Mouse (Mus musculus): ENCODE measurements around the gene Tsga10. TPM values are rescaled to one million over a fixed set of nuclear protein-coding genes. Genes with fewer than 3 reads are reported as not detected.
A peak's percentile ranks its signal among the peaks of the same experiment; 100 is the strongest.

Gene Tsga10
- polyA plus RNA-seq, 1 experiment from 2014 or later = 13.8 TPM

DNA sequence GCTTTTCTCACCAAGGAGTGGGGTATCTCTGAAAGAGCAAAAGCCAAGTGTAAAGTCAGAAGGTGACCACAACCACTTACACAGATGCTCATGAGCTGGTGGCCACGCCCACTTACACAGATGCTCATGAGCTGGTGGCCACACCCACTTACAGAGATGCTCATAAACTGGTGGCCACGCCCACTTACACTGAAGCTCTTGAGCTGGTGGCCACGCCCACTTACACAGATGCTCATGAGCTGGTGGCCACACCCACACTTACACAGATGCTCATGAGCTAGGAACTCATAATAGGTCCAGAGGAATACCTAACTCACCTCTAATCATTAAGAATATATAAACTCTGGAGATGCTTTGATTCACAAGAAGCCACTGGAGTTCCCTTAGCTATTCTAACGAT, 18.2 kb upstream of the Tsga10 start:
- no peak for ATAC-seq
- no peak overlapping the region for H3K4me3 ChIP-seq (ENCODE audit: low read depth, low read length)
- WGBS = 78% methylated on average over 4 of the region's 4 CpGs
- H3K27me3 ChIP-seq (replicated peaks; ENCODE audit: control insufficient read depth, insufficient read depth, low read length) = no peaks in the 10 kb centered on the region
- no peak overlapping the region for H3K4me2 ChIP-seq (ENCODE audit: low read length)
- peaks cover 23% of the 10 kb centered on the region for H3K36me3 ChIP-seq (ENCODE audit: control insufficient read depth, insufficient read depth, low read length)
- no peak for DNase-seq (ENCODE audit: low spot score)
- H3K27ac ChIP-seq (ENCODE audit: low read depth, low read length) = no peak overlapping the region
- no peaks in the 10 kb centered on the region for H3K9me3 ChIP-seq (replicated peaks; ENCODE audit: control insufficient read depth, low read length)
- H3K4me1 ChIP-seq (ENCODE audit: control insufficient read depth, insufficient read depth, low read length) = peaks cover 2% of the 10 kb centered on the region
- H3K9ac ChIP-seq (ENCODE audit: low read length) = no peak overlapping the region

DNA sequence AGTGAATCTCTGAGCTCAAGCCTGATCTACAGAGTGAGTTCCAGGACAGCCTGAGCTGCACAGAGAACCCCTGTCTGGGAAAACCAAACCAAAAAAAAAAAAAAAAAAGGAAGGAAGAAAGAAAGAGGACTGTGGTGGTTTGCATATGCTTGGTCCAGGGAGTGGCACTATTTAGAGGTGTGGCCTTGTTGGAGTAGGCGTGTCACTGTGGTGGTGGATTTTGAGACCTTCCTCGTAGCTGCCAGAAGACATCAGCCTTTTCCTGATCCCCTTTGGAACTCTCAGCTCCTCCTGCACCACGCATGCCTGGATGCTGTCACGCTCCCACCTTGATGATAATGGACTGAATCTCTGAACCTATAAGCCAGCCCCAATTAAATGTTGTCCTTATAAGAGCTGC, 17.2 kb upstream of the Tsga10 start:
- no peak for DNase-seq (ENCODE audit: low spot score)

DNA sequence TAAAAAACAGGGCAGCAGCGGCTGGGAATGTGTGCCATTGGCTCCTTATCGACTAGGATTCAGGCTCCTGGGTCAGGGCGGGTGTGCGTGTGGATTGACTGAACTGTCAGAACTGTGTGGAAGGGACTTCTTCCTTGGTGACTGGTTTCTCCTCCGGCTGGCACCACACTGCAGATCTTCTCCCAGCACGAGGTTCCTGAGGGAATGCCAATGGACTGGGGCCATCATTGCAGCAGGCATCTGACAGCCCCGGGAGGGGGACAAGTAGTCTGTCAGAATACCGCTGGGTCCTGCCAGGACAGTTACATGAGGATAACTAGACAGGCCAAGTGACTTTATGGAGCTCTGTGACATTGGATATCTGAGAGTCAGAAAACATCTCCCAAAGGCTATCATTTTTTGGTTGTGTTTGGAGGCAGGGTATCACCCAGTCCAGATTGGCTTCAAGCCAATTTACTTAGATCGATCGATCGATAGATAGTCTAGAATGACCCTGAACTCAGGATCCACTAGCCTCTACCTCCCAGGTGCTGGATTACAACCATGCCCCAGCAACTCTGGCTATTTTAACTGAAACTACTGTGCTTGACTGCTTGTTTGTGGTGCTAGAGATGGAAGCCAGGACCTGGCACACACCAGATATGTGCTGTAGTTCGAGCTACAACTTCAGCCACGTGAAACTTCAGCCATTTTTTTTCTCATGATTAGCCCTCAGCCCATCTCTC, 11.7 kb upstream of the Tsga10 start:
- H3K4me3 ChIP-seq (ENCODE audit: low read depth, low read length) = no peak overlapping the region
- ATAC-seq = no peak
- no peak overlapping the region for H3K27ac ChIP-seq (ENCODE audit: low read depth, low read length)
- H3K4me1 ChIP-seq (ENCODE audit: control insufficient read depth, insufficient read depth, low read length) = no peaks in the 10 kb centered on the region
- no peak overlapping the region for H3K4me2 ChIP-seq (ENCODE audit: low read length)
- 94% methylated on average over 13 of the region's 13 CpGs for WGBS
- H3K36me3 ChIP-seq (ENCODE audit: control insufficient read depth, insufficient read depth, low read length) = peaks cover 53% of the 10 kb centered on the region
- no peak for DNase-seq (ENCODE audit: low spot score)
- 0 out of 2 replicates have a peak, but pooled peaks cover 3% of the 10 kb centered on the region for H3K9me3 ChIP-seq (replicated peaks; ENCODE audit: control insufficient read depth, low read length)
- no peaks in the 10 kb centered on the region for H3K27me3 ChIP-seq (replicated peaks; ENCODE audit: control insufficient read depth, insufficient read depth, low read length)
- no peak overlapping the region for H3K9ac ChIP-seq (ENCODE audit: low read length)

More for the DNA sequence above, 17.2 kb upstream of the Tsga10 start:
- Histone ChIP-seq H3K9ac (ENCODE audit: low read length) (no peak overlapping the region), H3K4me2 (ENCODE audit: low read length) (no peak overlapping the region), H3K4me1 (ENCODE audit: control insufficient read depth, insufficient read depth, low read length) (no peaks in the 10 kb centered on the region), H3K36me3 (ENCODE audit: control insufficient read depth, insufficient read depth, low read length) (peaks cover 33% of the 10 kb centered on the region), H3K4me3 (ENCODE audit: low read depth, low read length) (no peak overlapping the region), H3K27me3 (replicated peaks; ENCODE audit: control insufficient read depth, insufficient read depth, low read length) (no peaks in the 10 kb centered on the region), H3K9me3 (replicated peaks; ENCODE audit: control insufficient read depth, low read length) (no peaks in the 10 kb centered on the region), H3K27ac (ENCODE audit: low read depth, low read length) (no peak overlapping the region)
- 90% methylated on average over 4 of the region's 4 CpGs for WGBS
- ATAC-seq = no peak

DNA sequence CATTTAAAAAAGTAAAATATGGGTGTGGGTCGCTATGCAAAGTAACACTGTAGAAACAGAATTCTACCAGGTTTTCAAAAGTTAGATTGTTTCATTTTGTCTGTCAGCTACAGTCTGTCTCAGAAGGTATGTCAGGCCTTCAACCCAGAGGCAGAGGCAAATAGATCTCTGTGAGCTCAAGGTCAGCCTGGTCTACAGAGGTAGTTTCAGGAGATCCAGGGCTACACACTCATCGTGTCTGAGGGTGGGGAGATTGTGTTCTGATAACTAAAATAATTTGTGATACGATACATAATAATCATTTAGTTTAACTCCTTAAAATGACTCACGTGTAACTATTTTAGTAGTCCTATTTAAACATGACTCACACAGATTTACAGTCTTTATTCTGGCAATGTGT, 6.9 kb upstream of the Tsga10 start:
- Histone ChIP-seq H3K36me3 (ENCODE audit: control insufficient read depth, insufficient read depth, low read length) (peaks cover 28% of the 10 kb centered on the region), H3K9me3 (replicated peaks; ENCODE audit: control insufficient read depth, low read length) (0 out of 2 replicates have a peak, but pooled peaks cover 3% of the 10 kb centered on the region), H3K27ac (ENCODE audit: low read depth, low read length) (no peak overlapping the region), H3K9ac (ENCODE audit: low read length) (no peak overlapping the region), H3K4me2 (ENCODE audit: low read length) (peak overlapping the region; percentile 71), H3K4me3 (ENCODE audit: low read depth, low read length) (no peak overlapping the region), H3K4me1 (ENCODE audit: control insufficient read depth, insufficient read depth, low read length) (peaks cover 5% of the 10 kb centered on the region; the same call in 1 of the 2 replicates), H3K27me3 (replicated peaks; ENCODE audit: control insufficient read depth, insufficient read depth, low read length) (no peaks in the 10 kb centered on the region)
- WGBS = 91% methylated on average over 4 of the region's 4 CpGs
- DNase-seq (ENCODE audit: low spot score) = no peak
- no peak for ATAC-seq

GRCm38 (mm10) chr1:37872131-37873067, 6.2 kb upstream of the Tsga10 start:
- Histone ChIP-seq H3K4me3 (ENCODE audit: low read depth, low read length) (peak overlapping the region; percentile 41), H3K4me1 (ENCODE audit: control insufficient read depth, insufficient read depth, low read length) (peaks cover 5% of the 10 kb centered on the region; the same call in 1 of the 2 replicates), H3K9me3 (replicated peaks; ENCODE audit: control insufficient read depth, low read length) (0 out of 2 replicates have a peak, but pooled peaks cover 3% of the 10 kb centered on the region), H3K27me3 (replicated peaks; ENCODE audit: control insufficient read depth, insufficient read depth, low read length) (no peaks in the 10 kb centered on the region), H3K36me3 (ENCODE audit: control insufficient read depth, insufficient read depth, low read length) (peaks cover 21% of the 10 kb centered on the region), H3K9ac (ENCODE audit: low read length) (peak overlapping the region; percentile 59), H3K4me2 (ENCODE audit: low read length) (peak overlapping the region; percentile 71), H3K27ac (ENCODE audit: low read depth, low read length) (peak overlapping the region; percentile 53; the same call in 1 of the 2 replicates)
- ATAC-seq = peak; percentile 92
- peak; percentile 87 for DNase-seq (ENCODE audit: low spot score)
- 6% methylated on average over 33 of the region's 33 CpGs for WGBS

DNA sequence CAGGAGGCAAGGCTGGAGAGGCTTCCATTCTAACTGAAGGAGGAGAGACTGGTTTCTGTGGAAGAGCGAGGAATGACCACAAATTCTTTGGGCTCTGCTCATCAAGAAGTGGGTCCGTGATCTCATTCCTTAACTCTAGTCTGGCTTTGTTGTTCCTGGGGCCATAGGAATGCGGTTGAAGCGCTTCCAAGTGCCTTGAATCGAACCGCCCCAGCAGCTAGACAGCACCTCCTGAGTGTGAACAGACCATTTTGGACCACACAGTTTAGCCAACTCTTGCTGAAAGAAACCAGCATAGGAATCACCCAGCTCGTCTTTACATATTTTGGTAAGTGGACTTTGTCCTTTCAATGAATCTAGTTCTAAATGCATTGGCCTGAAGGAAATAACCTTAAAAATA, 5.5 kb upstream of the Tsga10 start, which contains the start of gene Lipt1:
Gene Lipt1, plus strand, starts transcription at position 35 of the 400 bp plus-strand sequence.
- peak within 1 kb of the TSS; percentile 59 for H3K9ac ChIP-seq (ENCODE audit: low read length)
- 6% methylated on average over 7 of the region's 7 CpGs for WGBS
- H3K4me3 ChIP-seq (ENCODE audit: low read depth, low read length) = peak within 1 kb of the TSS; percentile 41
- DNase-seq (ENCODE audit: low spot score) (no peak), ATAC-seq (peak; percentile 64)
- peaks cover 5% of the 10 kb centered on the region; the same call in 1 of the 2 replicates for H3K4me1 ChIP-seq (ENCODE audit: control insufficient read depth, insufficient read depth, low read length)
- H3K4me2 ChIP-seq (ENCODE audit: low read length) = peak within 1 kb of the TSS; percentile 71
- peaks cover 19% of the 10 kb centered on the region for H3K36me3 ChIP-seq (ENCODE audit: control insufficient read depth, insufficient read depth, low read length)
- H3K27me3 ChIP-seq (replicated peaks; ENCODE audit: control insufficient read depth, insufficient read depth, low read length) = no peaks in the 10 kb centered on the region
- 0 out of 2 replicates have a peak, but pooled peaks cover 3% of the 10 kb centered on the region for H3K9me3 ChIP-seq (replicated peaks; ENCODE audit: control insufficient read depth, low read length)
- peak within 1 kb of the TSS; percentile 53; the same call in 1 of the 2 replicates for H3K27ac ChIP-seq (ENCODE audit: low read depth, low read length)

GRCm38 (mm10) chr1:37869362-37869761, 3.1 kb upstream of the Tsga10 start:
- Histone ChIP-seq H3K4me3 (ENCODE audit: low read depth, low read length) (no peak overlapping the region), H3K4me1 (ENCODE audit: control insufficient read depth, insufficient read depth, low read length) (peaks cover 8% of the 10 kb centered on the region; the same call in 1 of the 2 replicates), H3K9me3 (replicated peaks; ENCODE audit: control insufficient read depth, low read length) (no peaks in the 10 kb centered on the region), H3K36me3 (ENCODE audit: control insufficient read depth, insufficient read depth, low read length) (no peaks in the 10 kb centered on the region), H3K9ac (ENCODE audit: low read length) (no peak overlapping the region), H3K4me2 (ENCODE audit: low read length) (no peak overlapping the region), H3K27ac (ENCODE audit: low read depth, low read length) (no peak overlapping the region), H3K27me3 (replicated peaks; ENCODE audit: control insufficient read depth, insufficient read depth, low read length) (no peaks in the 10 kb centered on the region)
- ATAC-seq (no peak), DNase-seq (ENCODE audit: low spot score) (no peak)
- 50% methylated on average over 2 of the region's 2 CpGs for WGBS

- H3K27ac ChIP-seq (ENCODE audit: low read depth, low read length) = no peak overlapping the region
- DNase-seq (ENCODE audit: low spot score) (no peak), ATAC-seq (no peak)
- H3K4me3 ChIP-seq (ENCODE audit: low read depth, low read length) = no peak overlapping the region
- H3K9ac ChIP-seq (ENCODE audit: low read length) = no peak overlapping the region
- peaks cover 8% of the 10 kb centered on the region; the same call in 1 of the 2 replicates for H3K4me1 ChIP-seq (ENCODE audit: control insufficient read depth, insufficient read depth, low read length)
- no peaks in the 10 kb centered on the region for H3K9me3 ChIP-seq (replicated peaks; ENCODE audit: control insufficient read depth, low read length)
- WGBS = 59% methylated on average over 10 of the region's 10 CpGs
- no peaks in the 10 kb centered on the region for H3K27me3 ChIP-seq (replicated peaks; ENCODE audit: control insufficient read depth, insufficient read depth, low read length)
- H3K36me3 ChIP-seq (ENCODE audit: control insufficient read depth, insufficient read depth, low read length) = no peaks in the 10 kb centered on the region
- no peak overlapping the region for H3K4me2 ChIP-seq (ENCODE audit: low read length)
Observed at GRCm38 (mm10) chr1:37868640-37869039, 2.4 kb upstream of the Tsga10 start.
